Mouse (Mus musculus) stomach, embryonic 15.5 days (tissue): Measurements from ENCODE around the gene Drd2. TPM values are rescaled to one million over a fixed set of nuclear protein-coding genes. Genes with fewer than 3 reads are reported as not detected.

Experiments
- ATAC-seq: fragments of 200-750 bp; cut with Nextera tagmentation; 2 replicates; pipeline ENCODE4 v1.8.0; 2017; ENCODE audit warnings: low read depth, moderate number of reproducible peaks, moderate TSS enrichment; ENCODE audit not compliant: insufficient read depth, low FRiP score
- H3K27ac ChIP-seq: fragments of 300-500 bp; sonication (generic); 2 replicates; pipeline ENCODE4 v1.5.1; 2015; ENCODE audit warnings: mild to moderate bottlenecking, inconsistent platforms
- H3K27me3 ChIP-seq: fragments of 300-500 bp; sonication (generic); replicated peaks from 2 replicates; pipeline ENCODE4 v1.6.1; 2015; ENCODE audit warnings: inconsistent platforms
- H3K36me3 ChIP-seq: fragments of 300-500 bp; sonication (generic); 2 replicates; pipeline ENCODE4 v1.6.1; 2015; ENCODE audit warnings: inconsistent platforms
- H3K4me1 ChIP-seq: fragments of 300-500 bp; sonication (generic); 2 replicates; pipeline ENCODE4 v1.6.1; 2015; ENCODE audit warnings: inconsistent platforms
- H3K4me2 ChIP-seq: fragments of 300-500 bp; sonication (generic); 2 replicates; pipeline ENCODE4 v1.6.1; 2015; ENCODE audit warnings: mild to moderate bottlenecking, inconsistent platforms
- H3K4me3 ChIP-seq: fragments of 300-500 bp; sonication (generic); replicated peaks from 2 replicates; pipeline ENCODE4 v1.5.1; 2015; ENCODE audit warnings: inconsistent platforms
- H3K9ac ChIP-seq: fragments of 300-500 bp; sonication (generic); 2 replicates; pipeline ENCODE4 v1.6.1; 2015; ENCODE audit warnings: inconsistent platforms
- H3K9me3 ChIP-seq: fragments of 300-500 bp; sonication (generic); 2 replicates; pipeline ENCODE4 v1.6.1; 2016; ENCODE audit warnings: inconsistent platforms
- WGBS: fragments of 180-500 bp; shearing (Covaris S2); methylation state at CpG from one replicate; pipeline ENCODE4 v1.1.7; 2015; 5-methylcytosine and 5-hydroxymethylcytosine counted together
- polyA plus RNA-seq: library from polyadenylated mRNA; unstranded; fragments of >200 nt; fragmentation: Nextera tagmentation; extraction: Ambion mirVana; gene quantifications from 2 replicates; pipeline ENCODE4 v1.2.1, GENCODE M21; 2015

The Drd2 gene
- polyA plus RNA-seq, 1 experiment from 2014 or later = 0.12 TPM

- Histone ChIP-seq H3K9ac (no peak overlapping the region), H3K27me3 (no peaks in the 10 kb centered on the region)
Observed at GRCm38 (mm10) chr9:49386119-49386518, 45.7 kb downstream of the Drd2 start.

GRCm38 (mm10) chr9:49392242-49392641 lies 51.8 kb downstream of the Drd2 start:
- Histone ChIP-seq H3K4me1 (0 out of 2 replicates have a peak, but pooled peaks cover 3% of the 10 kb centered on the region), H3K27me3 (no peaks in the 10 kb centered on the region), H3K9ac (no peak overlapping the region), H3K36me3 (no peaks in the 10 kb centered on the region), H3K9me3 (no peaks in the 10 kb centered on the region), H3K4me2 (no peak overlapping the region), H3K27ac (no peak overlapping the region), H3K4me3 (no peak overlapping the region)
- ATAC-seq = no peak
- WGBS = 30% methylated on average over 2 of the region's 2 CpGs

More at GRCm38 (mm10) chr9:49386119-49386518, 45.7 kb downstream of the Drd2 start:
- H3K4me2 ChIP-seq = no peak overlapping the region
- no peak overlapping the region for H3K27ac ChIP-seq
- no peak for ATAC-seq
- 32% methylated on average over 11 of the region's 11 CpGs for WGBS
- H3K4me1 ChIP-seq = no peaks in the 10 kb centered on the region
- H3K9me3 ChIP-seq = no peaks in the 10 kb centered on the region
- H3K4me3 ChIP-seq = no peak overlapping the region
- H3K36me3 ChIP-seq = no peaks in the 10 kb centered on the region

GRCm38 (mm10) chr9:49396006-49396405 lies 55.6 kb downstream of the Drd2 start:
- H3K27ac ChIP-seq = no peak overlapping the region
- no peaks in the 10 kb centered on the region for H3K36me3 ChIP-seq
- H3K4me3 ChIP-seq = no peak overlapping the region
- H3K27me3 ChIP-seq = no peaks in the 10 kb centered on the region
- no peak for ATAC-seq
- H3K9ac ChIP-seq = no peak overlapping the region
- H3K9me3 ChIP-seq = no peaks in the 10 kb centered on the region
- H3K4me1 ChIP-seq = 0 out of 2 replicates have a peak, but pooled peaks cover 3% of the 10 kb centered on the region
- no peak overlapping the region for H3K4me2 ChIP-seq

- Histone ChIP-seq H3K27ac (no peak overlapping the region), H3K9ac (no peak overlapping the region), H3K36me3 (no peaks in the 10 kb centered on the region), H3K4me3 (no peak overlapping the region), H3K4me1 (no peaks in the 10 kb centered on the region), H3K4me2 (no peak overlapping the region), H3K27me3 (no peaks in the 10 kb centered on the region), H3K9me3 (no peaks in the 10 kb centered on the region)
- no peak for ATAC-seq
- WGBS = 52% methylated on average over 2 of the region's 2 CpGs
Observed at GRCm38 (mm10) chr9:49403711-49404110, 63.3 kb downstream of the Drd2 start.

GRCm38 (mm10) chr9:49407028-49407427 lies 66.6 kb downstream of the Drd2 start:
- Histone ChIP-seq H3K4me2 (no peak overlapping the region), H3K4me1 (no peaks in the 10 kb centered on the region), H3K9me3 (no peaks in the 10 kb centered on the region), H3K4me3 (no peak overlapping the region), H3K27ac (no peak overlapping the region), H3K27me3 (no peaks in the 10 kb centered on the region), H3K9ac (no peak overlapping the region), H3K36me3 (no peaks in the 10 kb centered on the region)
- 88% methylated on average over 5 of the region's 5 CpGs for WGBS
- ATAC-seq = no peak

- 72% methylated on average over 5 of the region's 5 CpGs for WGBS
- no peak overlapping the region for H3K27ac ChIP-seq
Observed at GRCm38 (mm10) chr9:49410621-49411020, 70.2 kb downstream of the Drd2 start.

GRCm38 (mm10) chr9:49423866-49424265 lies 83.4 kb downstream of the Drd2 start:
- no peaks in the 10 kb centered on the region for H3K4me1 ChIP-seq
- H3K4me3 ChIP-seq = no peak overlapping the region
- H3K27ac ChIP-seq = no peak overlapping the region
- H3K4me2 ChIP-seq = no peak overlapping the region
- WGBS = 90% methylated on average over 5 of the region's 5 CpGs
- no peaks in the 10 kb centered on the region for H3K27me3 ChIP-seq
- no peaks in the 10 kb centered on the region for H3K36me3 ChIP-seq
- no peak for ATAC-seq
- no peaks in the 10 kb centered on the region for H3K9me3 ChIP-seq
- no peak overlapping the region for H3K9ac ChIP-seq

More at GRCm38 (mm10) chr9:49410621-49411020, 70.2 kb downstream of the Drd2 start:
- Histone ChIP-seq H3K36me3 (no peaks in the 10 kb centered on the region), H3K9me3 (no peaks in the 10 kb centered on the region), H3K4me3 (no peak overlapping the region), H3K4me1 (no peaks in the 10 kb centered on the region), H3K9ac (no peak overlapping the region), H3K27me3 (no peaks in the 10 kb centered on the region), H3K4me2 (no peak overlapping the region)
- no peak for ATAC-seq

GRCm38 (mm10) chr9:49425585-49425984 lies 85.2 kb downstream of the Drd2 start:
- 67% methylated on average over 1 of the region's 1 CpGs for WGBS
- Histone ChIP-seq H3K9ac (no peak overlapping the region), H3K9me3 (no peaks in the 10 kb centered on the region), H3K27me3 (no peaks in the 10 kb centered on the region), H3K4me3 (no peak overlapping the region), H3K27ac (no peak overlapping the region), H3K4me2 (no peak overlapping the region), H3K4me1 (no peaks in the 10 kb centered on the region), H3K36me3 (no peaks in the 10 kb centered on the region)
- no peak for ATAC-seq

GRCm38 (mm10) chr9:49426921-49427320 lies 86.5 kb downstream of the Drd2 start, which contains the start of gene Ankk1:
Gene Ankk1, minus strand, starts transcription at chr9:49427021.
- Histone ChIP-seq H3K27me3 (no peaks in the 10 kb centered on the region), H3K4me2 (no peak within 1 kb of the TSS), H3K27ac (no peak within 1 kb of the TSS), H3K4me1 (no peaks in the 10 kb centered on the region), H3K4me3 (no peak within 1 kb of the TSS), H3K9ac (no peak within 1 kb of the TSS), H3K36me3 (no peaks in the 10 kb centered on the region), H3K9me3 (no peaks in the 10 kb centered on the region)
- 64% methylated on average over 7 of the region's 7 CpGs for WGBS
- ATAC-seq = no peak

GRCm38 (mm10) chr9:49427478-49427877 lies 87.1 kb downstream of the Drd2 start:
- Histone ChIP-seq H3K27ac (no peak overlapping the region), H3K27me3 (no peaks in the 10 kb centered on the region), H3K36me3 (no peaks in the 10 kb centered on the region), H3K4me1 (no peaks in the 10 kb centered on the region), H3K9ac (no peak overlapping the region), H3K4me3 (no peak overlapping the region), H3K4me2 (no peak overlapping the region), H3K9me3 (no peaks in the 10 kb centered on the region)
- ATAC-seq = no peak
- WGBS = 65% methylated on average over 5 of the region's 5 CpGs

GRCm38 (mm10) chr9:49442621-49443020 lies 102.2 kb downstream of the Drd2 start:
- H3K9me3 ChIP-seq = no peaks in the 10 kb centered on the region

GRCm38 (mm10) chr9:49450491-49450890 lies 110.1 kb downstream of the Drd2 start:
- WGBS = 63% methylated on average over 3 of the region's 3 CpGs
- no peak overlapping the region for H3K9ac ChIP-seq
- no peaks in the 10 kb centered on the region for H3K4me1 ChIP-seq
- no peaks in the 10 kb centered on the region for H3K36me3 ChIP-seq
- no peak overlapping the region for H3K4me3 ChIP-seq
- H3K27me3 ChIP-seq = no peaks in the 10 kb centered on the region
- no peaks in the 10 kb centered on the region for H3K9me3 ChIP-seq
- H3K4me2 ChIP-seq = no peak overlapping the region
- no peak overlapping the region for H3K27ac ChIP-seq
- no peak for ATAC-seq

More at GRCm38 (mm10) chr9:49442621-49443020, 102.2 kb downstream of the Drd2 start:
- no peak for ATAC-seq
- H3K4me1 ChIP-seq = no peaks in the 10 kb centered on the region
- H3K4me2 ChIP-seq = no peak overlapping the region
- H3K4me3 ChIP-seq = no peak overlapping the region
- WGBS = 76% methylated on average over 3 of the region's 3 CpGs
- no peak overlapping the region for H3K27ac ChIP-seq
- H3K36me3 ChIP-seq = no peaks in the 10 kb centered on the region
- H3K27me3 ChIP-seq = no peaks in the 10 kb centered on the region
- no peak overlapping the region for H3K9ac ChIP-seq

GRCm38 (mm10) chr9:49452396-49452795 lies 112.0 kb downstream of the Drd2 start:
- Histone ChIP-seq H3K27me3 (no peaks in the 10 kb centered on the region), H3K4me2 (no peak overlapping the region), H3K36me3 (no peaks in the 10 kb centered on the region), H3K9me3 (no peaks in the 10 kb centered on the region), H3K4me3 (no peak overlapping the region), H3K4me1 (no peaks in the 10 kb centered on the region), H3K9ac (no peak overlapping the region), H3K27ac (no peak overlapping the region)
- no peak for ATAC-seq
- WGBS = 88% methylated on average over 1 of the region's 1 CpGs
